Mouse (Mus musculus) ES-Bruce4 (cell line): ENCODE data around the gene Macrod2.

Source experiments
- CTCF ChIP-seq: IDR thresholded peaks from one replicate; pipeline ENCODE4 v1.8.1; 2011; ENCODE audit warnings: low read depth, low read length
- EP300 ChIP-seq: IDR thresholded peaks from 2 replicates; pipeline ENCODE4 v1.6.1; 2011; ENCODE audit warnings: low read depth, low read length; ENCODE audit not compliant: insufficient read depth

DNA sequence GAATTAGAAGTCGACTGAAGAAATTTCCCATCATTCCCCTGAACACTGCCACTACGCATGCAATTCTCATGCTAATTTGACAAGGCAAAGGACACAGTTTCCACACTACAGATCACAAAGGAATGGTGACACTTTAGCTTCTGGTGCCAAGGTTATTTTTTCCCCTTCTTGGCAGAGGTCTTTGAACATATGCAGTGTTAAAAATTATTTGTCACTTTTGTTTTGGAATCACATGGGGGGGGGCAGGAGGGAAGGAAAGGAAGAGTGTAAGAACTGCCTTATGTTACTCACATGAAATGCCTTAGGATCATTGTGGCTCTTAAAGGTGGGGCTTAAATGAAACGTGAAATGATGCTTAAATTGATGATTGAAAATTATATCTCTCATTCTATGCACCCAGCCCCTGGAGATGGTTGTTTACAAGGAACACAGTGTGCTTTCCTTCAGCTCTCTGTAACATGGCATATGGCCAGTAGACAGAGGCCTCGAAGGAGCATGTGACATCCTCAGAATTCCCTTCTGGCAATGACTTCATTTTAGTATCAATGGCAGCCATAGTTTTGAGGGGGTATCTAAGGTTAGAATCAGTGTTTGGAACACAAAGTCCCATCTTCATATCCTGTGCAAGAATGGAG, 1422.6 kb downstream of the Macrod2 start:
- no peak for TF ChIP-seq CTCF
- TF ChIP-seq EP300, result no peak
